Mouse (Mus musculus) kidney, embryonic 16.5 days (tissue): Measurements from ENCODE around the gene Mfsd9. TPM values are rescaled to one million over a fixed set of nuclear protein-coding genes. Genes with fewer than 3 reads are reported as not detected.
"Not testable (repeated sequence)": the region's sequence is repeated elsewhere in the genome, so short reads cannot be mapped to it uniquely, and the experiment has no call there.

Experiments used
- ATAC-seq: fragments of 200-750 bp; cut with Nextera tagmentation; 2 replicates; pipeline ENCODE4 v1.8.0; 2017; ENCODE audit warnings: moderate TSS enrichment; ENCODE audit not compliant: low FRiP score, low TSS enrichment
- H3K27ac ChIP-seq: fragments of 300-500 bp; sonication (generic); 2 replicates; pipeline ENCODE4 v1.5.1; 2014; ENCODE audit warnings: low read length
- H3K27me3 ChIP-seq: fragments of 300-500 bp; sonication (generic); 2 replicates; pipeline ENCODE4 v1.6.1; 2014; ENCODE audit warnings: low read length, control low read depth, mixed read lengths; ENCODE audit not compliant: insufficient read depth
- H3K36me3 ChIP-seq: fragments of 300-500 bp; sonication (generic); 2 replicates; pipeline ENCODE4 v1.6.1; 2014; ENCODE audit warnings: low read length, control low read depth, mixed read lengths; ENCODE audit not compliant: insufficient read depth
- H3K4me1 ChIP-seq: fragments of 300-500 bp; sonication (generic); 2 replicates; pipeline ENCODE4 v1.6.1; 2014; ENCODE audit warnings: low read length, control low read depth, mixed read lengths; ENCODE audit not compliant: insufficient read depth
- H3K4me2 ChIP-seq: fragments of 300-500 bp; sonication (generic); replicated peaks from 2 replicates; pipeline ENCODE4 v1.6.1; 2014; ENCODE audit warnings: low read depth, low read length
- H3K4me3 ChIP-seq: fragments of 300-500 bp; sonication (generic); 2 replicates; pipeline ENCODE4 v1.5.1; 2014; ENCODE audit warnings: mild to moderate bottlenecking, low read length
- H3K9ac ChIP-seq: fragments of 300-500 bp; sonication (generic); replicated peaks from 2 replicates; pipeline ENCODE4 v1.6.1; 2014; ENCODE audit warnings: low read length
- H3K9me3 ChIP-seq: fragments of 300-500 bp; sonication (generic); 2 replicates; pipeline ENCODE4 v1.6.1; 2016; ENCODE audit warnings: low read length, control low read depth
- WGBS: fragments of 180-500 bp; shearing (Covaris S2); extraction: QIAGEN DNeasy Blood & Tissue Kit; methylation state at CpG from one replicate; pipeline ENCODE4 v1.1.7; 2014; 5-methylcytosine and 5-hydroxymethylcytosine counted together
- polyA plus RNA-seq: library from polyadenylated mRNA; unstranded; fragments of >200 nt; fragmentation: Nextera tagmentation; extraction: Ambion mirVana; gene quantifications from 2 replicates; pipeline ENCODE4 v1.2.1, GENCODE M21; 2015

Gene Mfsd9
- polyA plus RNA-seq, 1 experiment from 2014 or later = 7.2 TPM

DNA sequence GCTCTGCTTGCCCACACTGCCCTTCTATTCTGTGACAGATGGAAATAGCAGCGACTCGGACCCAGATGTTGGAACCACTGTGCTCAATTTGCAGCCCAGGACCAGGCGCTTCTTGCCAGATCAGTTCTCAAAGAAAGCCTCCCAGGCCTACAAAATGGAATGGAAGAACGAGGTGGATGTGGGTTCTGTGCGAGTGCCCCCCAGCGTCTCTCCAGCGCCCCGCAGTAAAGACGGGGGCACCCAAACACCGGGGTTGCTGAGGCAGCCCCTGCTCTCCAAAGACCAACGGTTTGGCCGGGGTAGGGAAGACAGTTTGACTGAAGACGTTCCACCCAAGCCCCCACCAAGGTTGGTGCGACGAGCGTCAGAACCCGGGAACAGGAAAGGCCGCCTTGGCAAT lies 22.9 kb downstream of the Mfsd9 start:
- Histone ChIP-seq H3K4me1 (peaks cover 9% of the 10 kb centered on the region; the same call in 1 of the 2 replicates), H3K27ac (no peak overlapping the region), H3K4me3 (no peak overlapping the region), H3K36me3 (no peaks in the 10 kb centered on the region), H3K4me2 (no peak overlapping the region), H3K9me3 (no peaks in the 10 kb centered on the region), H3K9ac (no peak overlapping the region), H3K27me3 (no peaks in the 10 kb centered on the region)
- ATAC-seq = no peak
- 88% methylated on average over 18 of the region's 18 CpGs for WGBS

DNA sequence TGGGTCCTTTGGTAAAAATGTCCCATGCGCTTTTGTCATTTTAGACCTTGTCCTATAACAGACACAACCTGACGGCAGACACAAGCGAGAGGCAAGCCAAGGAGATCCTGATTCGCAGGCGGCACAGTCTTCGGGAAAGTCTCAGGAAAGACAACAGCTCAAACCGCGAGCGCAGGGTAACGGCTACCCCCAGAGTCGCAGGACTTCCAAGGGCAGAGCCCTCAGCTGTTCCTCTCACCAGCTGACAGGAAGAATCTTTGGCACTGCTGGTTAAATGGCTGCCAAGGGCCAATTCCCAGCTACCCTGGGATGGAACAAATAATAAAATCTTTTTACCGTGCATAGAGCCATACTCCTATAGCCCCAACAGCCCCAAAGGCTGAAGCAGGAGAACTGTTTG lies 25.0 kb downstream of the Mfsd9 start:
- Histone ChIP-seq H3K9ac (no peak overlapping the region), H3K4me2 (no peak overlapping the region), H3K4me1 (peaks cover 9% of the 10 kb centered on the region; the same call in 1 of the 2 replicates), H3K4me3 (no peak overlapping the region), H3K27ac (no peak overlapping the region), H3K27me3 (no peaks in the 10 kb centered on the region), H3K36me3 (no peaks in the 10 kb centered on the region), H3K9me3 (no peaks in the 10 kb centered on the region)
- ATAC-seq = no peak
- WGBS = 83% methylated on average over 12 of the region's 12 CpGs

DNA sequence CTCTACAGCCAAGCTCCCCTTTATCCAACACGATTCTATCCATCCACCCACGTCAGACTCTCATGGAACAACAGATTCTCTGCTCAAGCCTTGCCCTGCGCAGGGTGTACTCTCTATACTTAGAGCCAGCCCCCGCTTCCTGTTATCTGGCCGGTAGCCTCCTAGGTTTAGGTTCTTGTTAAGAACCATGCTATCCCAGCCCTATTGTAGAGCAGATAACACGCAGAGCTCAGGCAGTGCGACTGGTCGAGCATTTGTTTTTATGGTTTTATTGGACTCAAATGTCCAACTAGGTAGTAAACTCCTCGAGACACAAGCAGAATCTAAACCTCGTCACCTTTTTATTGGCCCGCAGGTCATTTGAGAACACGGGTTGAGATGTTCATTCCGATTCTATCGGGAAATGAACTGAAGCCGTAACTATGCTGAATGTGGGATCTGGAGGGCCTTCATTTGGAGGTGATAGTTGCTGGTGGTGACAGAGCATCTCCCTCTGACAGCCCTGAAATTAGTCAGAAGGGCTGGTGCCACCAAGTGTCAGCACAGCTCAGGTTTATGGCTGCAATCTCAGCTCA lies 25.7 kb downstream of the Mfsd9 start:
- no peaks in the 10 kb centered on the region for H3K36me3 ChIP-seq
- no peak overlapping the region for H3K9ac ChIP-seq
- H3K27me3 ChIP-seq = no peaks in the 10 kb centered on the region
- WGBS = 34% methylated on average over 15 of the region's 15 CpGs
- no peak for ATAC-seq
- H3K4me3 ChIP-seq = no peak overlapping the region
- H3K9me3 ChIP-seq = no peaks in the 10 kb centered on the region
- H3K4me2 ChIP-seq = no peak overlapping the region
- H3K4me1 ChIP-seq = peaks cover 9% of the 10 kb centered on the region; the same call in 1 of the 2 replicates
- no peak overlapping the region for H3K27ac ChIP-seq

DNA sequence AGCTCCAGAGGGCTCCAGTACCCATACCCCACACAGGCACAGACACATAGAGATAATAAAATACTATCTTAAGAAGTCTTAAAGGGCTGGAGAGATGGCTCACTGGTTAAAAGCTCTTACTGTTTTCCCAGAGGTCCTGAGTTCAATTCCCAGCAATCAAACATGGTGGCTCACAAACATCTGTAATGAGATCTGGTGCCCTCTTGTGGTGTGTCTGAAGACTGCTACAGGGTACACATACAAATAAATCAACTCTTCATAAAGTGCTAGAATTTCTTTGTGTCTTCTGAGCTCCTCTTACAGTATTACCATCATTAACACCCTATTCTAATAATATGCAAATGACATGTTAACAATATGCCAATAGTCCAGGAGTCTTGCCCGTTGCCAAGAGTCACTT lies 26.4 kb downstream of the Mfsd9 start:
- Histone ChIP-seq H3K4me3 (no peak overlapping the region), H3K9me3 (no peaks in the 10 kb centered on the region), H3K4me1 (0 out of 2 replicates have a peak, but pooled peaks cover 4% of the 10 kb centered on the region), H3K4me2 (no peak overlapping the region), H3K27ac (no peak overlapping the region), H3K27me3 (no peaks in the 10 kb centered on the region), H3K9ac (no peak overlapping the region), H3K36me3 (no peaks in the 10 kb centered on the region)
- ATAC-seq = no peak
- WGBS = 89% methylated on average over 1 of the region's 1 CpGs

DNA sequence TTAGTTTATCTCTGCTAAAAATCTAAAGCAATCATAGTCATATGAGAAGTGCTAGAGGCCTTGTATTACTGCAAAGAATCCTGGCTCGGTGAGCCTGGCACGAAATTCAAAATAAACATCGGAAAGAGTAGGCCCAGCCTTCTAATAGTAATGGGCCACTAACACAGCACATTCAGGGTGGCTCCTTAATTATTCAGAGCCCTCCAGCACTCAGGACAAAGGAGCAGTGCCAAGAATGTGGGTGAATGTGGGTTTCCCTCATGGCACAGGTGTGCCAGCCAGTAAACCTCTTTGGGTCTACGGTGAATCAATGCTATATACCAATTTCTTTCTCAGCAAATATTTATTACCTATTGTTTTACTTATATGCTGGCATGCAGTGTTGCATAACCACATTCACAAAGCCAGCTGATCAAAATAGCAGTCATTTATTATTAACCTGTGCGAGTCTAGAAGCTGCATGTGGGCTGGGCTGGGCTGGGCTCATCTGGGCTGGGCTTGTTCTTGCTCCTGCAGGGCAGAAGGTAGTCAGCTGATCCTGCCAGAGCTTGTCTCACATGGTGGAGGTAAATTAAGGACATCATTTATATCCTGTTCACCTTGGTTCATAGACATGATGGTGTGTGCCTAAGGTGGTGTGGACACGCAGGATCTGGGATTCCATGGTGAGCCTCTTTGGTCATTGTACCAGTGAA lies 30.6 kb downstream of the Mfsd9 start:
- WGBS = 64% methylated on average over 6 of the region's 6 CpGs
- Histone ChIP-seq H3K4me2 (no peak overlapping the region), H3K9ac (no peak overlapping the region), H3K9me3 (no peaks in the 10 kb centered on the region), H3K27ac (peak overlapping the region; percentile 34; the same call in 1 of the 2 replicates), H3K4me3 (no peak overlapping the region), H3K4me1 (no peaks in the 10 kb centered on the region), H3K36me3 (no peaks in the 10 kb centered on the region), H3K27me3 (no peaks in the 10 kb centered on the region)
- peak; percentile 75; the same call in 1 of the 2 replicates for ATAC-seq

DNA sequence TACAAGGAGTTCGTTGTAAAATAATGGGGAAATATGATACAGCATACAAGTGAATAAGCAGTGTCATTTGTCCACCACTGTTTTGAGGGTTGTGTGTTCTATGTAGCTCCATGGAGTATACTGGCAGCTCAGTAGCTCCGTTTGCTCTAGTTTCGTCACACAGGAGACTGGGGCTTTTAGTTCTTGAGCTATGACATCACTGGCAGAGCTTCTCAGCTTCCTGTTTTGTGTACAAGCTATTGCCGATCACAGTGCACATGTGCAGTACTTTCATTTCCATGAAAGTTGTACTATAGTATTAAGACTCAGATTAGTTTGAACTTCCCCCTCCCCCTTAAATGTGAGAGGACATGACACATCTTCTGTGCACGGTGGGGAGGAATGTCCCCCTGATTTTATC lies 44.4 kb downstream of the Mfsd9 start:
- Histone ChIP-seq H3K9ac (no peak overlapping the region), H3K4me3 (no peak overlapping the region), H3K4me1 (no peaks in the 10 kb centered on the region), H3K27me3 (no peaks in the 10 kb centered on the region), H3K4me2 (no peak overlapping the region), H3K9me3 (no peaks in the 10 kb centered on the region), H3K36me3 (no peaks in the 10 kb centered on the region), H3K27ac (no peak overlapping the region)
- 77% methylated on average over 5 of the region's 5 CpGs for WGBS
- ATAC-seq = no peak

DNA sequence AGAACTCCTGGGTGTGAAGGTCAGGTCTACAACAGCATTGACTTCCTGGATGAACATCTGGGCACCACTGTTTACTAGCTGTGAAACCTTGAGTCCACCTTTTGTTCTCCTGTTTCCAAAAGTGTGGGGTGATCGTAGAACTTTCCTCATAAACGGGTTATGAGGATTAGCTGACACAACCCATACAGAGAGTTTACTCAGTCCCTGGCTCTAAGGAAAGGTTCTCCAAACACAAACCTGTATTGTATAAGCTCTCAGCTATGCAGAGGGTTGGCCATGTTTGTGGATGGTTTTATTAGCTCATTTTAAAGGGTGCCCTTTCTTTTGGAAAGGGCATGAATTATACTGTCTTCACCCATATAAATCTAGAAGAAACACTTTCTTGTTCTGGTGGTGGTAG lies 49.7 kb downstream of the Mfsd9 start:
- H3K27ac ChIP-seq = no peak overlapping the region
- 72% methylated on average over 2 of the region's 2 CpGs for WGBS
- H3K9me3 ChIP-seq = no peaks in the 10 kb centered on the region
- H3K4me3 ChIP-seq = no peak overlapping the region
- H3K4me1 ChIP-seq = no peaks in the 10 kb centered on the region
- ATAC-seq = no peak
- no peaks in the 10 kb centered on the region for H3K27me3 ChIP-seq
- H3K36me3 ChIP-seq = no peaks in the 10 kb centered on the region
- H3K4me2 ChIP-seq = no peak overlapping the region
- no peak overlapping the region for H3K9ac ChIP-seq

DNA sequence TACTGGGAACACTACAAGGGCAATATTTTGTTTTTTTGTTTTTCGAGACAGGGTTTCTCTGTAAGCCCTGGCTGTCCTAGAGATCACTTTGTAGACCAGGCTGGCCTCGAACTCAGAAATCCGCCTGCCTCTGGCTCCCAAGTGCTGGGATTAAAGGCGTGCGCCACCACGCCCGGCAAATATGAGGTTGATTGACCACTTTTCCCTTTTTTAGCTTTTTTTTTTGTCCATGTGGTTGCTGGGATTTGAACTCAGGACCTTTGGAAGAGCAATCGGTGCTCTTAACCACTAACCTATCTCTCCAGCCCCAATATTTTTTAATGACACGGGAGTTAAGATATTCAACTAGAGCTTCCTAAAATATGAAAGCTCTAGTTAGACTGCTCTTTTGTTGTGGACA lies 52.2 kb downstream of the Mfsd9 start:
- 97% methylated on average over 9 of the region's 9 CpGs for WGBS
- H3K4me3 ChIP-seq, H3K9me3 ChIP-seq, H3K4me2 ChIP-seq, H3K27me3 ChIP-seq, H3K9ac ChIP-seq, ATAC-seq, H3K36me3 ChIP-seq, H3K27ac ChIP-seq: not testable (repeated sequence)
- peaks cover 12% of the 10 kb centered on the region; the same call in 1 of the 2 replicates for H3K4me1 ChIP-seq

DNA sequence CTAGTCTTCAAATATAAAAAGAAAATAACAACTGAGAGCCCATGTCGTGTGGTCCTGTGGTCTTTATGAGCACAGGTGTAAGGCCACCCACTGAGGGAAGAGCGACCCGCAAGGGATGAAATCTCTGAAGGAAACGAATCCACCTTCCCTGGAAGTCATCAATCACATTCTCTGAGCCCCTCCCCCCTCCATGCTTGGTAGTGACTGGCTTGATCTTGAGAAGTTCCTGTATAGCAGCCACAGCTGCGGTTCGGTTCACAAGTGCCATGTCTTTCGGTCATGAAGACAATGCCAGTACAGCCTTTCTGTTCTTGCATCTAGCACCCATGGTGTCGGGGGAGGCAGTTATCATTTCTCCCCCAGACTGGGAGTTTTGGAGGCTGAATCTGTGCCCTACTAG lies 52.8 kb downstream of the Mfsd9 start:
- WGBS = 70% methylated on average over 8 of the region's 8 CpGs
- ATAC-seq = no peak
- H3K4me3 ChIP-seq = no peak overlapping the region
- no peak overlapping the region for H3K9ac ChIP-seq
- H3K9me3 ChIP-seq = no peaks in the 10 kb centered on the region
- no peaks in the 10 kb centered on the region for H3K27me3 ChIP-seq
- no peak overlapping the region for H3K4me2 ChIP-seq
- peaks cover 12% of the 10 kb centered on the region; the same call in 1 of the 2 replicates for H3K4me1 ChIP-seq
- H3K27ac ChIP-seq = no peak overlapping the region
- H3K36me3 ChIP-seq = no peaks in the 10 kb centered on the region

DNA sequence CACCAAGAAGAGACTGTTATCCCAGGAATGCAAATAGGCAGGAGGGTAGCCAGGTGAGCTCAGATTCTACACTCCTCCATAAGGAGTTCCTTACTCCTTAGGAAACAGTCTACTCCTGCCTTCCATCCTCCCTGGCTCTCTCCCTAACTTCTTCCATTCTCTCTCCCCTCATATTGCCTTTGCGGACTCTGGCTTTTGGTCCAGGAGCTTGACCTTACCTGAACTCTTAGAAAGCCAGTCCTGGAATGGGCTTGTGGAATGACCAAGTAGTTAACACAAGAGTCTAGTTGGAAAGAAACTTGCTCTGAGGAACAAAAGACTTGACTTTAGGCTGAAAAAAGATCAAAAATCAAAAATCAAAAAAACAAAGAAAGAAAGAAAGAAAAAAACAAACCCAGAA lies 61.9 kb downstream of the Mfsd9 start:
- Histone ChIP-seq H3K9ac (no peak overlapping the region), H3K36me3 (no peaks in the 10 kb centered on the region), H3K4me2 (no peak overlapping the region), H3K4me1 (0 out of 2 replicates have a peak, but pooled peaks cover 3% of the 10 kb centered on the region), H3K9me3 (no peaks in the 10 kb centered on the region), H3K4me3 (no peak overlapping the region), H3K27ac (no peak overlapping the region), H3K27me3 (no peaks in the 10 kb centered on the region)
- WGBS = 96% methylated on average over 1 of the region's 1 CpGs
- no peak for ATAC-seq
